Comparison of ENCODE assay signal across 8 mouse cellular contexts in the genomic region with DNA sequence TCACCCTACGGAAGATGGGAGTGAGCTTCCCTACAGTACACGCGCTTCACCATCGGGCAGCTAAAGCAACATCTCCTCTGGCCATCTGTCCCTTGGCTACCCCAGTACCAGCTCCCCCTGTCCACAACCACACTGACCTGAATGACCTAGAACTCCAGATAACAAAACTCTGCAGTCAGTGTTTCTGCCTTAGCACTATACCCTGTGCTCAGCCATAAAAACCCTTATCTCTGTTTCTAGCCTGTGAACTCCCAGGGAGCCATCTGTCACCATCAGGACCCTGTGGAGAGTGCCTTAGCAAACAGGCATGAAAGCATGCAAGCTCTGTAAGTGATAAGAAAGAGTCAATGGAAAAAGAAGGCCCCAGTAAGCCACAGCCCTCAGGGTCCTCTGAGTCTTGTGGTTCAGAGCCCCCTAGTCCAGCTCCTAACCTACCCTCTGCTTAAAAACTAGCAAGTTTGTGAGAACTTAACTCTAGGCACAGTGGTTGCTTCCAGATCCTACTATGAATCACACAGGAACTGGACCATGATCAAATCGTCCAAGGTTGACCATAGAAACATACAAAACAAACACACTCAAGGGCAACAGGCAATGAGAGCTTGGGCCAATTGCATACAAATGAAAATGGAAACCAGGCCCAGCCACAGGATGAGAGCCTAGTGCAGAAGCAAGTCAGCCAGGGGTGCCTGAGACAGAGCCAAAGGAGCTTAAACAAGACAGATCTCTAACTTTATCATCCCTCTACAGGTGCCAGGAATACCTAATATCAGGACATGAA. TPM values are rescaled to one million over a fixed set of nuclear protein-coding genes. Genes with fewer than 3 reads are reported as not detected.
DNase-seq lines count a peak whose midpoint lies in the region; ATAC-seq and TF ChIP-seq lines count a peak whose summit lies in the region.

No protein-coding gene starts in this region.

- peaks cover 27% of the 10 kb centered on the region for H3K36me3 ChIP-seq in heart, adult 2 months (ENCODE audit: control insufficient read depth, insufficient read depth, low read length)
- H3K36me3 ChIP-seq in kidney, embryonic 16.5 days (ENCODE audit: insufficient read depth, low read length): peaks cover 13% of the 10 kb centered on the region

- no peaks in the 10 kb centered on the region for H3K9me3 ChIP-seq in kidney, embryonic 16.5 days (ENCODE audit: low read length)

- peak; percentile 33 for DNase-seq in kidney, adult 9 months
- no peak for DNase-seq in kidney, adult 11 months
- DNase-seq in heart, adult 2 months: peak in 1 of 2 experiments; percentile 70
- no peak for DNase-seq in layer of hippocampus, postnatal 25 days (ENCODE audit: extremely low spot score in 1 of 2, low spot score in 1 of 2)

- TF ChIP-seq EP300 in heart, adult 2 months (IDR thresholded peaks at IDR 0.05; ENCODE audit: insufficient read depth, low read depth, low read length): no peak

- H3K4me2 ChIP-seq in kidney, embryonic 16.5 days (replicated peaks; ENCODE audit: low read depth, low read length): no peak overlapping the region

- H3K4me1 ChIP-seq in heart, adult 2 months (ENCODE audit: control insufficient read depth, insufficient read depth, low read length): peaks cover 44% of the 10 kb centered on the region
- H3K4me1 ChIP-seq in kidney, embryonic 16.5 days (ENCODE audit: insufficient read depth, low read length): peaks cover 39% of the 10 kb centered on the region

- H3K27ac ChIP-seq in heart, adult 2 months: peak overlapping the region; percentile 75
- H3K27ac ChIP-seq in kidney, embryonic 16.5 days (ENCODE audit: low read length): peak overlapping the region; percentile 92

- no peak overlapping the region for H3K4me3 ChIP-seq in heart, adult 2 months
- H3K4me3 ChIP-seq in kidney, embryonic 16.5 days (ENCODE audit: low read length): no peak overlapping the region

- TF ChIP-seq CTCF in heart, adult 2 months (IDR thresholded peaks at IDR 0.05): no peak

- H3K79me2 ChIP-seq in heart, adult 2 months (replicated peaks; ENCODE audit: control insufficient read depth, insufficient read depth, low read length): no peaks in the 10 kb centered on the region

- ATAC-seq in kidney, embryonic 16.5 days (ENCODE audit: low FRiP score, low TSS enrichment): 0 out of 2 replicates have a peak, but pooled peaks have one; percentile 3
- ATAC-seq in megakaryocyte progenitor cell, adult 5-6 weeks (replicated peaks; ENCODE audit: poor library complexity): peak; percentile 75
- ATAC-seq in megakaryocyte, adult 5-6 weeks (ENCODE audit: poor library complexity, severe bottlenecking): no peak
- ATAC-seq in erythroid progenitor cell, adult 5-6 weeks (replicated peaks; ENCODE audit: low FRiP score, poor library complexity, severe bottlenecking): no peak

- 50% methylated on average over 5 of the region's 5 CpGs for WGBS in heart, adult 2 months
- 72% methylated on average over 5 of the region's 5 CpGs for WGBS in kidney, embryonic 16.5 days

- no peaks in the 10 kb centered on the region for H3K27me3 ChIP-seq in heart, adult 2 months (ENCODE audit: control insufficient read depth, insufficient read depth, low read length)
- no peaks in the 10 kb centered on the region for H3K27me3 ChIP-seq in kidney, embryonic 16.5 days (ENCODE audit: insufficient read depth, low read length)

- intact Hi-C loops in heart, adult 2 months (cut with DNase I): loop anchor here (2.0 kb wide), 1 partner anchor 15 kb away; no protein-coding TSS in a partner anchor

- no peak overlapping the region; the same call in 1 of the 2 replicates for H3K9ac ChIP-seq in heart, adult 2 months (ENCODE audit: low read depth, low read length)
- H3K9ac ChIP-seq in kidney, embryonic 16.5 days (replicated peaks; ENCODE audit: low read length): no peak overlapping the region

- no peak for TF ChIP-seq POLR2A in heart, adult 2 months (IDR thresholded peaks at IDR 0.05; ENCODE audit: insufficient read depth, low read depth, low read length)

RNA-seq across cellular contexts. Expression of a gene that starts 45.3 kb away (rescaled TPM):
- total RNA-seq in heart, adult 2 months (2021): 100 to 1,000 TPM in 1 of 2 experiments, 10 to 100 TPM in 1; 98.9 to 116 TPM
- 34.0 and 53.7 TPM in 2 replicates for polyA plus RNA-seq in heart, adult 2 months (2012; rRNA removed)
- polyA plus RNA-seq in kidney, embryonic 16.5 days (2015; fragmentation: Nextera tagmentation; extraction: Ambion mirVana): 32.1 and 33.6 TPM in 2 replicates
- 1.2 and 2.6 TPM in 2 replicates for total RNA-seq in megakaryocyte progenitor cell, adult 5-6 weeks (2015)
- total RNA-seq in megakaryocyte progenitor cell, adult 5-6 weeks (2017): 3.0 and 4.1 TPM in 2 replicates
- 0.69 and 1.9 TPM in 2 replicates for total RNA-seq in megakaryocyte, adult 5-6 weeks (2015)
- total RNA-seq in megakaryocyte, adult 5-6 weeks (2017): 3.7 and 5.7 TPM in 2 replicates
- total RNA-seq in erythroid progenitor cell, adult 5-6 weeks (2015; ENCODE audit: low replicate concordance): 1.7 and 2.2 TPM in 2 replicates
- 5.4 and 12.9 TPM in 2 replicates for total RNA-seq in erythroid progenitor cell, adult 5-6 weeks (2017; ENCODE audit: low replicate concordance)
- total RNA-seq in layer of hippocampus, postnatal 25 days (2021): 10 to 100 TPM; 28.1 to 29.8 TPM

RNA-seq across cellular contexts. Expression of a gene that starts 48.5 kb away (rescaled TPM):
- 10 to 100 TPM in 1 of 2 experiments, 1 to 10 TPM in 1; 7.9 to 10.8 TPM for total RNA-seq in heart, adult 2 months (2021)
- 2.7 and 9.0 TPM in 2 replicates for polyA plus RNA-seq in heart, adult 2 months (2012; rRNA removed)
- polyA plus RNA-seq in kidney, embryonic 16.5 days (2015; fragmentation: Nextera tagmentation; extraction: Ambion mirVana): 18.2 and 21.0 TPM in 2 replicates
- not detected in 2 replicates for total RNA-seq in megakaryocyte progenitor cell, adult 5-6 weeks (2015)
- not detected in 2 replicates for total RNA-seq in megakaryocyte progenitor cell, adult 5-6 weeks (2017)
- not detected in 2 replicates for total RNA-seq in megakaryocyte, adult 5-6 weeks (2015)
- total RNA-seq in megakaryocyte, adult 5-6 weeks (2017): not detected in 2 replicates
- not detected in 2 replicates for total RNA-seq in erythroid progenitor cell, adult 5-6 weeks (2015; ENCODE audit: low replicate concordance)
- total RNA-seq in erythroid progenitor cell, adult 5-6 weeks (2017; ENCODE audit: low replicate concordance): 0.26 TPM in 1 of 2 replicates, not detected in the other
- total RNA-seq in layer of hippocampus, postnatal 25 days (2021): not detected

Comparison
In these comparisons a context has a peak if more than half of its experiments do, and no peak if none do; other contexts are left out.
1. ATAC-seq: peak in kidney, embryonic 16.5 days (single experiment) and megakaryocyte progenitor cell, adult 5-6 weeks (single experiment); none in megakaryocyte, adult 5-6 weeks (single experiment) and erythroid progenitor cell, adult 5-6 weeks (single experiment).
2. RNA of a gene that starts 48.5 kb away (total RNA-seq): 7.9 to 10.8 TPM in heart, adult 2 months; not detected in layer of hippocampus, postnatal 25 days, not detected in megakaryocyte progenitor cell, adult 5-6 weeks, not detected in megakaryocyte, adult 5-6 weeks and 0.26 TPM in erythroid progenitor cell, adult 5-6 weeks; every median in the first group is over 4 times any median in the second.